Mouse (Mus musculus): ENCODE data around the gene Dnah7a.
"Not testable (repeated sequence)": the region's sequence is repeated elsewhere in the genome, so short reads cannot be mapped to it uniquely, and the experiment has no call there.

The Dnah7a gene

GRCm38 (mm10) chr1:53377731-53378130 is 328.9 kb downstream of the Dnah7a start:
- DNase-seq: no peak

DNA sequence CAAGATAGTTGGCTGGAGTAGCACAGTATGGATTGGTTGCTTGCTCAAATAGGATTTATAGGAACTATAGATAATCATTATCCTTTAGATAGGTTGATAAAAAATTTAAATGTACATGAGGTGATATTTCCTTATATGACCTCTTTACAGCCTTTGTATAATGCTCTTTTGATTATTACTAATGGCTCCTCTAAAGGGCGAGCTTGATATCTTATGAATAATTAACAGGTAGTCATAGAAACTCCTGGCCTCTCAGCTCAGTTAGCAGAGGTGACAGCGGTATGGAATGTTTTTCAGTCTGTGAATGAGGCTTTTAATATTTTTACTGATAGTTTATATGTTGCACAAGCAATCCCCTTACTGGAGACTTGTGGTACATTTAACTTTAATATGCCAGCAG is 330.6 kb downstream of the Dnah7a start:
- not testable (repeated sequence) for DNase-seq

GRCm38 (mm10) chr1:53358988-53359387 is 347.6 kb downstream of the Dnah7a start:
- DNase-seq: no peak

DNA sequence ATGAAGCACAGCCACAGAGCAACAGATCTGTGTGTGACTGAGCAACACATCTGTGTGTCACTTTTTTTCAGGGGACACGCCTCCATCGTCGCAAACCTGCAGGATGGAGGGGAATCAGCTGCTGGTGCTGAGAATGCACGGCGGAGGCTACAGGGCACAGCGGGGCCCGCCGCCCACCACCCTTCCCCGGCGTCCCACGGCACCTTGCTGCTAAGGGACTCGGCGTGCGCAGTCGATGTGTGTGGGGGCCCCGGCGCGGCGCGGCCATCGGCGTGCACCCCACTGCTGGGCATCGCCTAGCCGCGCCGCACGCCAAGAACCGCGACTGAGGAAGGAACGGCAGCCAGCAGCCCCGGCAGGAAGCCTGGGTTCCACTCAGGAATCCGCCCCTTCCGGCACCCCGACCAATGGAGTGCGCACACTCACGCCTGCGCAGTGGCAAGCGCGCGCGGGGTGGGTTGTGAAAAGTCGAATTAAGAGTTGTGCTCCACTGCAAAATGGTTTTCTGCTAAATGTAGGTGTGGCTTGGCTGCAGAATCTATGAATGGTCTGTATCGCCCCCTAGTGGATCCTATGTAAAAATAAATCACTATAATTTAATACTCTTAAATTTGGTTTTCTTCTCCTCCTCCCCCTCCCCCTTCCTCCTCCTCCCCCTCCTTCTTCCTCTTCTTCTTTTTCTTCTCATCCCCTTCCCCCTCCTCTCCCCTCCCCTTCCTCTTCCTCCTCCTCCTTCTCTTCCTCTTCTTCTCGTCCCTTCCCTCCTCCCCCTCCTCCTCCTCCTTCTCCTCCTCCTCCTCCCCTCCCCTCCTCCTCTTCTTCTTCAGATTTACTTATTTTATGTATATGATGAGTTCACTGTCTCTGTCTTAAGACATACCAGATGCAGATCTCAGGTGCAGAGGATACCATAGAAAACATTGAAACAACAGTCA is 354.0 kb downstream of the Dnah7a start, which contains the start of the genes Asdurf, Gm28551 and Asnsd1:
Gene Asdurf, minus strand, starts transcription at position 293 of the 935 bp plus-strand sequence.
Gene Gm28551, minus strand, starts transcription at position 341 of the 935 bp plus-strand sequence.
Gene Asnsd1, minus strand, starts transcription at position 426 of the 935 bp plus-strand sequence.
- peak; percentile 96 to 98 for DNase-seq
